Mouse (Mus musculus) olfactory bulb, adult 2 months (tissue): ENCODE results near the gene Aoc3. TPM values are rescaled to one million over a fixed set of nuclear protein-coding genes. Genes with fewer than 3 reads are reported as not detected.

Experiments
- H3K27ac ChIP-seq: fragments of 200-500 bp; 2 replicates; pipeline ENCODE4 v1.5.1; 2012; ENCODE audit warnings: low read depth, low read length; ENCODE audit not compliant: insufficient read depth
- H3K4me1 ChIP-seq: fragments of 200-500 bp; 2 replicates; pipeline ENCODE4 v1.6.1; 2012; ENCODE audit warnings: low read length; ENCODE audit not compliant: control insufficient read depth, insufficient read depth
- H3K4me3 ChIP-seq: fragments of 200-500 bp; 2 replicates; pipeline ENCODE4 v1.5.1; 2012; ENCODE audit warnings: mild to moderate bottlenecking, low read depth, low read length, moderate library complexity; ENCODE audit not compliant: insufficient read depth
- CTCF ChIP-seq: fragments of 200-500 bp; IDR thresholded peaks from 2 replicates; pipeline ENCODE4 v1.5.1; 2012; ENCODE audit warnings: low read depth, mild to moderate bottlenecking, low read length, moderate library complexity; ENCODE audit not compliant: insufficient read depth
- POLR2A ChIP-seq: fragments of 200-500 bp; IDR thresholded peaks from 2 replicates; pipeline ENCODE4 v1.6.1; 2012; ENCODE audit warnings: mild to moderate bottlenecking, low read depth, low read length, moderate library complexity; ENCODE audit not compliant: insufficient read depth
- WGBS: fragments of 180-500 bp; shearing (Covaris S2); methylation state at CpG from one replicate; pipeline ENCODE4 v1.1.7; 2018; 5-methylcytosine and 5-hydroxymethylcytosine counted together
- polyA plus RNA-seq: library from polyadenylated mRNA; stranded (reverse); fragments of >200 nt; gene quantifications from 2 replicates; pipeline ENCODE4 v1.2.4, GENCODE M21; 2012; ENCODE audit warnings: low replicate concordance; ENCODE audit not compliant: missing spikeins, insufficient read depth, insufficient read length

Aoc3 gene
- polyA plus RNA-seq, 1 experiment: not detected

GRCm38 (mm10) chr11:101335685-101336084 lies 5.3 kb downstream of the Aoc3 start:
- 81% methylated on average over 9 of the region's 9 CpGs for WGBS
- Histone ChIP-seq H3K4me3 (no peak overlapping the region), H3K27ac (no peak overlapping the region), H3K4me1 (peaks cover 5% of the 10 kb centered on the region)
- no peak for TF ChIP-seq CTCF
- TF ChIP-seq POLR2A: no peak

GRCm38 (mm10) chr11:101338123-101338760 lies 7.8 kb downstream of the Aoc3 start:
- peaks cover 5% of the 10 kb centered on the region for H3K4me1 ChIP-seq
- no peak overlapping the region for H3K27ac ChIP-seq
- TF ChIP-seq CTCF (no peak), POLR2A (no peak)
- H3K4me3 ChIP-seq: peak overlapping the region; percentile 1; the same call in 1 of the 2 replicates
- 0% methylated on average over 9 of the region's 9 CpGs for WGBS

GRCm38 (mm10) chr11:101347083-101347775 lies 16.8 kb downstream of the Aoc3 start:
- Histone ChIP-seq H3K4me1 (no peaks in the 10 kb centered on the region), H3K4me3 (no peak overlapping the region), H3K27ac (no peak overlapping the region)
- no peak for TF ChIP-seq CTCF
- no peak for TF ChIP-seq POLR2A
- 78% methylated on average over 10 of the region's 10 CpGs for WGBS

GRCm38 (mm10) chr11:101348774-101349173 lies 18.4 kb downstream of the Aoc3 start:
- Histone ChIP-seq H3K4me1 (no peaks in the 10 kb centered on the region), H3K27ac (no peak overlapping the region), H3K4me3 (no peak overlapping the region)
- 76% methylated on average over 7 of the region's 7 CpGs for WGBS
- TF ChIP-seq CTCF: no peak

- no peaks in the 10 kb centered on the region for H3K4me1 ChIP-seq
- H3K27ac ChIP-seq: no peak overlapping the region
- 95% methylated on average over 3 of the region's 3 CpGs for WGBS
- TF ChIP-seq POLR2A (no peak), CTCF (no peak)
- H3K4me3 ChIP-seq: no peak overlapping the region
Measured at GRCm38 (mm10) chr11:101349216-101349615, 18.8 kb downstream of the Aoc3 start.

- no peak overlapping the region for H3K27ac ChIP-seq
- no peaks in the 10 kb centered on the region for H3K4me1 ChIP-seq
- H3K4me3 ChIP-seq: no peak overlapping the region
- no peak for TF ChIP-seq POLR2A
- TF ChIP-seq CTCF: no peak
- 69% methylated on average over 11 of the region's 11 CpGs for WGBS
Measured at GRCm38 (mm10) chr11:101351100-101351720, 20.8 kb downstream of the Aoc3 start.

- 77% methylated on average over 3 of the region's 3 CpGs for WGBS
- no peak overlapping the region for H3K4me3 ChIP-seq
- TF ChIP-seq CTCF (no peak), POLR2A (no peak)
- no peaks in the 10 kb centered on the region for H3K4me1 ChIP-seq
- H3K27ac ChIP-seq: no peak overlapping the region
Measured at GRCm38 (mm10) chr11:101351721-101352111, 21.3 kb downstream of the Aoc3 start.

GRCm38 (mm10) chr11:101353436-101353835 lies 23.0 kb downstream of the Aoc3 start:
- WGBS: 89% methylated on average over 12 of the region's 12 CpGs
- H3K4me3 ChIP-seq: no peak overlapping the region
- no peak overlapping the region for H3K27ac ChIP-seq
- TF ChIP-seq POLR2A (no peak), CTCF (no peak)
- no peaks in the 10 kb centered on the region for H3K4me1 ChIP-seq

- TF ChIP-seq CTCF: no peak
- no peak for TF ChIP-seq POLR2A
- Histone ChIP-seq H3K4me1 (no peaks in the 10 kb centered on the region), H3K27ac (no peak overlapping the region), H3K4me3 (no peak overlapping the region)
- 80% methylated on average over 5 of the region's 5 CpGs for WGBS
Measured at GRCm38 (mm10) chr11:101354438-101355010, 24.1 kb downstream of the Aoc3 start.
